Mouse (Mus musculus) testis, adult 2 months (tissue): ENCODE measurements around the gene Slit3. TPM values are rescaled to one million over a fixed set of nuclear protein-coding genes. Genes with fewer than 3 reads are reported as not detected.

Experiments used
- H3K27ac ChIP-seq: fragments of 200-500 bp; 2 replicates; pipeline ENCODE4 v1.5.1; 2012; ENCODE audit warnings: low read depth, low read length; ENCODE audit not compliant: control insufficient read depth, insufficient read depth
- H3K27me3 ChIP-seq: fragments of 200-500 bp; 2 replicates; pipeline ENCODE4 v1.6.1; 2012; ENCODE audit warnings: mild to moderate bottlenecking, low read length, moderate library complexity; ENCODE audit not compliant: control insufficient read depth, insufficient read depth
- H3K36me3 ChIP-seq: fragments of 200-500 bp; 2 replicates; pipeline ENCODE4 v1.6.1; 2012; ENCODE audit warnings: mild to moderate bottlenecking, low read length; ENCODE audit not compliant: control insufficient read depth, insufficient read depth
- H3K4me1 ChIP-seq: fragments of 200-500 bp; 2 replicates; pipeline ENCODE4 v1.6.1; 2012; ENCODE audit warnings: low read length; ENCODE audit not compliant: control insufficient read depth, insufficient read depth
- H3K4me3 ChIP-seq: fragments of 200-500 bp; 2 replicates; pipeline ENCODE4 v1.5.1; 2012; ENCODE audit warnings: low read depth, mild to moderate bottlenecking, low read length, moderate library complexity, mixed read lengths; ENCODE audit not compliant: control insufficient read depth
- CTCF ChIP-seq: fragments of 200-500 bp; IDR thresholded peaks from 2 replicates; pipeline ENCODE4 v1.5.1; 2012; ENCODE audit warnings: low read depth, mild to moderate bottlenecking, inconsistent platforms, low read length, moderate library complexity; ENCODE audit not compliant: control insufficient read depth, insufficient read depth, insufficient replicate concordance
- POLR2A ChIP-seq: fragments of 200-500 bp; IDR thresholded peaks from 2 replicates; pipeline ENCODE4 v1.6.1; 2012; ENCODE audit warnings: low read depth, mild to moderate bottlenecking, inconsistent platforms, low read length, moderate library complexity; ENCODE audit not compliant: control insufficient read depth
- polyA plus RNA-seq: library from polyadenylated mRNA; depleted of rRNA; stranded (reverse); fragments of >200 nt; gene quantifications from 2 replicates; pipeline ENCODE4 v1.2.3, GENCODE M21; 2012

Slit3 gene
- polyA plus RNA-seq, 1 experiment: 8.4 TPM

DNA sequence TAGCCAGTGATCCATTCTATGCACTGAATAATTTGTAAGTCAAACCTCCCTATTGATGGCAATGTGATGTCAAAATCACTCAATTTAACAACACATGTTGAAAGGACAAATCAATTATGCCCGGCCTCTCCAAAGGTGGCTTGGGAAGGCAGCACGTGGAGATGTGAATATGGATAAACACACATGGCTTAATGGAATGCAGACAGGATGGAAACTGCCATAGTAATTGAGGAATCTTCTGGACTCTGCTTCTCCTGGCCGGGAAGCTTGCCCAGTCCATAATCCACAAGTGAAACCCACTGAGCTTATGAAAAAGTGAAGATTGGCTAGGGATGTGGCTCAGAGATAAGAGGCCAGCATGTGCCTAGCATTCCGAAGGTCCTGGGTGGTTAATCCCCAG is 227.1 kb downstream of the Slit3 start:
- no peak overlapping the region for H3K27ac ChIP-seq
- no peaks in the 10 kb centered on the region for H3K4me1 ChIP-seq
- H3K36me3 ChIP-seq: no peaks in the 10 kb centered on the region
- no peak for TF ChIP-seq CTCF
- TF ChIP-seq POLR2A: no peak
- H3K4me3 ChIP-seq: no peak overlapping the region
- no peaks in the 10 kb centered on the region for H3K27me3 ChIP-seq

DNA sequence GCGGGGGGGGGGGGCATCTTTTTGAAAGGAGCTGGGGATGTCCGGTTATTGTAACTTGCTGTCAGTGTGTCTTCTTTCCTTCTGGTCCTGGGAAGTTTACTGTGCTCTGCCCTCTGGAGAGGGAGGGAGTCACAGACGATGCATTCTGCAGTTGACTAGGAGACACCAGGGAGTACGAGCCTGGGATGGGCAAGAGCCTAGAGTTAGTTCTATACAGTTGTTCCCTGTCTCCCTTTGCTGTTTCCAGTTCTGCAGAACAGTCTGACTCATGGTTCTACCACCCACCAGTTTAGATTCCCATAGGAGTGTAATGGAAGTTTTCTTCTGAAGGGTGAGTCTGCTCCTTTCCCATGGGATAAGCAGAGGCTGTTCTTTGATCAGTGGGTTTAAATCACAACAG is 229.9 kb downstream of the Slit3 start:
- H3K27ac ChIP-seq: no peak overlapping the region
- H3K4me1 ChIP-seq: no peaks in the 10 kb centered on the region
- no peaks in the 10 kb centered on the region for H3K27me3 ChIP-seq
- H3K36me3 ChIP-seq: no peaks in the 10 kb centered on the region
- TF ChIP-seq CTCF (no peak), POLR2A (no peak)
- H3K4me3 ChIP-seq: no peak overlapping the region

DNA sequence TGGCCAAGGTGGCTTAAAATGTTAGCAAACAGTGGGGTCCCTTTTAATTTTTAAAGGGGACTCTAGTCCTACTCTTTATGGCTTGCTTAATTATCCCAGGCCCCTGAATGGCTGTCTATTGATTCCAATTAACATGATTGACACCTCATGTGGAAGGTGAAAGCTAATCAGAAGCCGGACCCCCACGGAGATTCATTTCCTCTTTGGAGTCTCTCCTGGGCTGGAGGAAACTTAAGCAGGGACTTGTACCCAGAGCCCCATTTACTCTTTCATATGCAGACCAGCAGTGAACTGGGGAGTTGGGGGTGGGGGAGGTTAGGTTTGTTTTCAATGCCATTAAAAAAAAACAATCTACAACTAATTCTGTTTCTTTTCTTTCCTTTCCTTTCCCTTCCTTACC is 230.4 kb downstream of the Slit3 start:
- no peak for TF ChIP-seq CTCF
- TF ChIP-seq POLR2A: no peak
- H3K36me3 ChIP-seq: no peaks in the 10 kb centered on the region
- H3K4me1 ChIP-seq: no peaks in the 10 kb centered on the region
- H3K4me3 ChIP-seq: no peak overlapping the region
- no peak overlapping the region for H3K27ac ChIP-seq
- H3K27me3 ChIP-seq: no peaks in the 10 kb centered on the region

DNA sequence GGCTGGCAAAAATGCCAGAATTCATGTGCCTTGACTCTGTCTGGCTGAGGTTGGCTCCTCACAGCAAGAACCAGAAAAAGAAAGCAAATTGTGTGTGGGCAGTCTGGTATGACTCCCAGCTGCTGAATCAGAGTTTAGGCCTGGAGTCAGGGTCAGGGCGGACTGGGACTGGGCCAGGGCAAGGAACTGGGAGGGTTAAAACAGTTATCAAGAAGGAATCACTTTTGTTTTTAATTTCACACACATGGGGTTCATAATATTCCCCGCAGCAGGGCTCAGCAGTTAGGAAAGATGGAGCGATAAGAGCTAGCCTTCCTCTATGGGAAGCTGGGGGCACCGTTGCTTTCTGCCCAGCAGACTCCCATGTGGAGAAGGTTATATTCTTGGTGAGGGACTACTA is 234.8 kb downstream of the Slit3 start:
- H3K4me3 ChIP-seq: no peak overlapping the region
- H3K4me1 ChIP-seq: no peaks in the 10 kb centered on the region
- H3K36me3 ChIP-seq: no peaks in the 10 kb centered on the region
- TF ChIP-seq CTCF (no peak), POLR2A (no peak)
- H3K27ac ChIP-seq: no peak overlapping the region
- no peaks in the 10 kb centered on the region for H3K27me3 ChIP-seq

DNA sequence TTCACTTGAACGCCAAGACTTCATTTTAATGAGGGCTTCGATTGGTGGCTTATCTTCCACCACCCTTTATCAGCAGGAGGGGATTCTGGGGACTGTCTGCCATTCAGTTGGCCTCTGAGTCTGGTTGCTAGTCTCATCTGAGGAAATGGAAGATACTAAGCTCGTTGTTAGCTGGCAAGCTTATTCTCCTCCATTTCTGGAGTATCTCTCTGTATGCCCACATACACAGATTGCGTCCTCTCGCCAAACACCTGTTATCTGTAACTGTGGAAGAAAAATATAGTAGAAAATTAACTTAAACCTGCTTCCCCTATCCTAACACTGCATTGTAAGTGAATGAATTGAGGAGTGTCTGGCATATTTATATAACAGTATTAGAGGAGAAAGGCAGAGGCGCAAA is 240.0 kb downstream of the Slit3 start:
- TF ChIP-seq POLR2A (no peak), CTCF (no peak)
- H3K27me3 ChIP-seq: no peaks in the 10 kb centered on the region
- no peak overlapping the region for H3K4me3 ChIP-seq
- no peaks in the 10 kb centered on the region for H3K4me1 ChIP-seq
- H3K36me3 ChIP-seq: no peaks in the 10 kb centered on the region
- H3K27ac ChIP-seq: no peak overlapping the region

DNA sequence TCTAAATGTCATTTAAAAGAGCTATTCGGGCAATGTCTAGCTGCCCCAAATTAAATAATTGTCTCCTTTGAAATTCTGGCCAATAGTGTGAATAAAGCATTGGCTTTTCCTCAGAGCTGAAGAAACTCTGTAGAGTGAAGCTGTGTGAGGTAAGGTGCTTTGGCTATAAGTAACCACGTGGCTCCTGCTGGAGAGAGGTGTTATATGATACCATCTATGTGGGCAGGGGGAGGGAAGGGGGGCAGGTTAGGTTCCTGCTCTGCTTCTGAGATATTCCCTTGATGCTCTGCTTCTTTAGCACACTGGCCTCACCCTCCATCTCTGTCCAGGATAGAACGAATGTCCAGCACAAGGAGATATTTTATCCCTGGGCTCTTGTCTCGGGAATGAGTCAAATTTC is 242.0 kb downstream of the Slit3 start:
- H3K27ac ChIP-seq: no peak overlapping the region
- TF ChIP-seq POLR2A (no peak), CTCF (no peak)
- no peaks in the 10 kb centered on the region for H3K36me3 ChIP-seq
- no peaks in the 10 kb centered on the region for H3K27me3 ChIP-seq
- H3K4me1 ChIP-seq: no peaks in the 10 kb centered on the region
- H3K4me3 ChIP-seq: no peak overlapping the region

DNA sequence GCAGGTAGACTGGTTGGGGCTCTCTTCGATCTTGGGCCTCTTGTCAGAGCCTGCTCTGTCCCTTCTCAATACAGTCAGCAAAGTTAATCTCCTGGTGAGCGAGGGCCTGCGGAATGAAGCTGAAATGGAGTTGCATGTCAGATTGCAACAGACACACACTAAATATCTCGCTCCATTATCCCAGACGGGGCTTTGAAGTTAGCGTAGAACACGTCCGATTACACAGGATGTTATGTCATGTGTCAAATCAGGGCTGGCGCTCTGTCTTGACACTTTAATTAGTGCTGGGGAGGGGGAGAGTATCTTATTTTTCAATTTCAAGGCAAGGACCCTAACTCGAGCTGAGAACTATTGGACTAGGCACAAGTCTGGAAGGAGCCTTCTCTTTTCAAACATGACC is 243.4 kb downstream of the Slit3 start:
- Histone ChIP-seq H3K27ac (no peak overlapping the region), H3K36me3 (no peaks in the 10 kb centered on the region), H3K4me1 (no peaks in the 10 kb centered on the region), H3K4me3 (no peak overlapping the region), H3K27me3 (no peaks in the 10 kb centered on the region)
- TF ChIP-seq POLR2A (no peak), CTCF (no peak)

DNA sequence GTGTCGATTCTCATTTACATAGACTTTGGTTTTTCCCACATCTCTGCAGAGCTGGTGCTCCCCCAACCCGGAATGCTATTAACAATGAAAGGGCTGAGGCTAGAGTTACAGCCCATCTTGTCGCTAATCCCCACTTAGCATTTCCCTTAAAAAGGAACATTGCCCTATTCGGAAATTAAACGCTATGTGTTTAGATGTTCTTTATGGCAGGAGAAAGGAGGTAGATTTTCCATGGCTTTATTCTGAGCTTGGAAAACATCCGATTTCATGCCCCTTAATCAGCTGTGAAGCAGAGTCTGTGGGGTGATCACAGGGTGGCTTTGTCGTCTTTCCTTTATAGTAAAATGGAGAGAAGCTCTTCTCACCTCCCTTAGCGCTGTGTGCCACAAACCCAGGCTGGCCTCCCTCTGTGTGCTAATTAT is 244.5 kb downstream of the Slit3 start:
- Histone ChIP-seq H3K36me3 (no peaks in the 10 kb centered on the region), H3K27me3 (no peaks in the 10 kb centered on the region), H3K27ac (no peak overlapping the region), H3K4me1 (no peaks in the 10 kb centered on the region), H3K4me3 (no peak overlapping the region)
- TF ChIP-seq CTCF: no peak
- TF ChIP-seq POLR2A: no peak
